Mouse (Mus musculus) olfactory bulb, adult 2 months (tissue): ENCODE data around the gene Vcp.

Experiments used
- CTCF ChIP-seq: fragments of 200-500 bp; IDR thresholded peaks from 2 replicates; pipeline ENCODE4 v1.5.1; 2012; ENCODE audit warnings: low read depth, mild to moderate bottlenecking, low read length, moderate library complexity; ENCODE audit not compliant: insufficient read depth
- POLR2A ChIP-seq: fragments of 200-500 bp; IDR thresholded peaks from 2 replicates; pipeline ENCODE4 v1.6.1; 2012; ENCODE audit warnings: mild to moderate bottlenecking, low read depth, low read length, moderate library complexity; ENCODE audit not compliant: insufficient read depth

DNA sequence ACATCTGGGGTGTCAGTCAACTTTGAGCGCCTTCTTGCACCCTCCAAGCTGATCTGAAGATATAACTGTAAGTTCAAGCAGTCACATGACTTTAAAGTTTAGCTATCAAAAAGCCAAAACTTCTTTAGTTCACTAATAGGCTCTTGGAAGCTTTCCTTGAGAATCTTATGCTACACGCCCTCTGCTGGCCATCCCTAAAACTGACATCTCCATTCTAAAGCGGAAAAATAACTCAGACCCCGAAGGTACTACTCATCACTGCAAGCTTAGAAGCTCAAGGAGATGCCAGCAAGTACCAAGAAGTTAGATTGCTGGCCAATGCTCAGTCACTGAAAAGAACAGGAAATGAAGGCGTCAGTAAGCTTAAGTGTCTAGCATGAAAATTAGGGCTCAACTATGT lies 54.4 kb downstream of the Vcp start:
- TF ChIP-seq CTCF (no peak), POLR2A (no peak)
